Mouse (Mus musculus): Measurements from ENCODE around the gene Fnbp1. TPM values are rescaled to one million over a fixed set of nuclear protein-coding genes. Genes with fewer than 3 reads are reported as not detected.
"Not testable (repeated sequence)": the region's sequence is repeated elsewhere in the genome, so short reads cannot be mapped to it uniquely, and the experiment has no call there.

Fnbp1 gene
- 28.8 and 34.8 TPM in 2 replicates for polyA plus RNA-seq (2012; rRNA removed)

DNA sequence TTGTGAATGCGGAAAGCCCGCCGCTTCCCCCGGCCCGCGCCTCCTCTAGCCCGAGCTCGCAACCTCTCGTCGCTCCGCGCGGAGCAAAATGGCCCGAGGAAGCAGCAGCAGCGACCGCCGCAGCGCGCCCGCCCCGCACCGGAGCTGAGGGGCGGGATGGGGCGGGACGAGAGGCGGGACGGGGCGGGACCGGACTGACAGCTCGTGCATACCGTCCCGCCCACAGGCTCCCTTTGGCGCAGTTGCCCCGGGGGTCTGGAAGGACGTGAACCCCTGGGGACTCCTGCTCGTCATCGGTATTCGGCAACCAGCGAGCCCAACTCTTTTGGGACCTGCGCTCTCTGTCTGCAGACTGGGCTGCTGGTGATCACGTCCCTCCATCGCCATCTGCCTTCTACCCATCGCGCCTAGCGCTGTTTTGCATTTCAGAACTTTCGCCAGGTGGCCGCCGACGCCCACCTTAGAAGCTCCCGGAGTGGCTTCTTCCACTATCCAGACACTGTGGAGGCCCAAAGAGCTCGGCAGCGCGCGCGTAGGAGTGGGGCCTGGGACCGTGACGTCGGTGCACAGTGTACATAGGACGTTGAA is at the start of gene Fnbp1:
TSS of gene Fnbp1 (minus strand) at position 142 of the 588 bp plus-strand sequence.
- DNase-seq (ENCODE audit: low read depth), result no peak

DNA sequence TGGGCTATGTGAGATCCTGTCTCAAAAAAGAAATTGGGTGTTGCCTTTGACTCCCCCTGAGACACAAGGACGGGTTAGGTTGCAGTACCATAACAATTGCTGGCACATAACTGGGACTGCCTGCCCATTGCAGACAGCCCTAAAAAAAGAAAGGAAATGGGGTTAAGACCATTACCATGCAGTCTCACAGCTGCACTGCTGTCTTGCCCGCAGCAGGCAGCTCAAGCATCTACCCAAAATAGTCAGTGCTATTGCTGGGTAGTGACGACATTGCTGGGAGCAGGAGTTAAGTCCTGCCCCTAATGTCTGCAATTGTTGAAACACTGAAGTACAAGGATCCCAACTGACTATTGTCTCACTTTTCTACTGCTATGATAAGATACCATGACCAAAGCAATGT is 47.8 kb upstream of the Fnbp1 start:
- DNase-seq (ENCODE audit: low read depth), result no peak

DNA sequence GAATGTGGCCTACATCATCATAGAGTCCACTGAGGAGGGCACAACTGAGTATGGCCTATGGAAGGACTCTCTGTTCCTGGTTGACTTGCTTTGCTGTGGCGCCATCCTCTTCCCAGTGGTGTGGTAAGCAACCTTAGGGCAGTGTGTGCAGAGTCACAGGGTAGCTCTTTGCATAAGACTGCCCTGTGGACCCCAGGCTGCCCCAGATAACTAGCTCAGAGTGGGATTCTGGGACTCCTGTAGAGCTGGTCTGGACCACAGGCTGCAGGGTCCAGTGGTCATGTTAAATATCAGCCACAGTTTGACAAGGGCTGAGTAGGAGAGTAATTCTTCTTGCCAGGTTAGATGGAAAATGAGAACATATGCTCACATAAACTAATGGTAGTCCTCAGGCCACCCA is 46.9 kb upstream of the Fnbp1 start:
- DNase-seq (ENCODE audit: low read depth), result no peak

DNA sequence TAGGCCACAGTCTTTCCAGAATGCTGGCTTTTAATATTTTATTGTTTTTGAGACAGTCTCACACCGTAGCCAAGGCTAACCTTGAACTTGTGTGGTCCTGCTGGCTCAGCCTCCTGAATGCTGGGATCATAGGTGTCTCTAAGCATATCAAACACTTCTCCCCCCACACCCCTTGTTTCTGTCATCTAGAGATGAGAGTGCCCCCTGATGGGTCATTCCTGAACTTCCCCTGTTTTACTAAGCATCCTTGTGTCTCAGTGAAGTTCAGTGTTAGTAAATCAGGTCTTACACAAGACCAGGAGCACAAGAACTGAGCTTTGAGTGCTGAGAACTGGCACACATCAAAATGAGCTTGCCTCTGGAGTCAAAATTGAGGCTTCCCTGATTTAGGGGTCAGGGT is 42.0 kb upstream of the Fnbp1 start:
- no peak for DNase-seq (ENCODE audit: low read depth)

DNA sequence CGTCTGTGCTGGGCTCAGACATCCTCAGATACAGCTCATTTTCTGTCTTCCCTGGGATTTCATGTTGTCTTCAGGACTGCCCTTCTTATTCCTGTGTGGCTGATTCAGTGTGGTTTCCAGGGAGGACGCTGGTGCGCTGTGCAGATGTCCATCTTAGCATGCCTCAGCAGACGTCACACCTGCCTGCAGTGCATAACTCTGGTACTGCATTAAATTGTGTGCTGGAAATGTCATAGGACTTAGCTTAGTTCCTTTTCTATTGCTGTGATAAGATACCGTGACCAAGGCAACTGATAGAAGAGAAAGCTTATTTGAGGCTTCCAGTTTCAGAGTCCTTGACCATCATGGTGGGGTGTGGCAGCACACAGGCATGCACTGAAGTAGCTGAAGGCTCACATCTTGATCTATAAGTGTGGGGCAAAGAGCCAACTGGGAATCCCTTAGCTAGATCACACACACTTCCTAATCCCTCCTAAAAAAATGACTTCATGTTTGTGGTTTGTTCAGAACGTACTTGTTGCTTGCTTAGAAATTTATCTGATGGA is 41.0 kb upstream of the Fnbp1 start:
- DNase-seq (ENCODE audit: low read depth), result no peak

DNA sequence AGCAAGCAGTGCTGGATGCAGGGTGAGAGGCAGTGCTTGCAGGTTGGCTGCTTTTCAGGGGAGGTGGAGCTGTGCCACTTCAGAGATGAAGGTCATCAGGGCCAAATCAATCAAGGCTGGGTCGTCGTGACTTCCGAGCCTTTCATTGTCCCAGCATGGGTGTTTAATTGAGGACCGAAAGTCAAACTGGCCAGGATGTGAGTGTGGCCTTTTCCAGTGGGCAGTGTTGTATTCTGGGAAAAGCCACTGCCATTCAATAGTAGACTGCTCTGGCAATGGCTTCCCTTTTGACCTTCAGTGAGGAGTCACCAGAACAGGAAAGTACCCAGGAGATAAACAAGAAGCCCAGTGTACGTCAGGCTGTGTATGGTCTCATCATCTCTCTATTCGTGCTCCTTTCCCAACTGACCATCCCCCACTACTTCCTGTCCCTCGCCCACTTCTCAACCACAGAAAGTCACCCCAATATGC is 38.3 kb upstream of the Fnbp1 start:
- DNase-seq (ENCODE audit: low read depth), result no peak

DNA sequence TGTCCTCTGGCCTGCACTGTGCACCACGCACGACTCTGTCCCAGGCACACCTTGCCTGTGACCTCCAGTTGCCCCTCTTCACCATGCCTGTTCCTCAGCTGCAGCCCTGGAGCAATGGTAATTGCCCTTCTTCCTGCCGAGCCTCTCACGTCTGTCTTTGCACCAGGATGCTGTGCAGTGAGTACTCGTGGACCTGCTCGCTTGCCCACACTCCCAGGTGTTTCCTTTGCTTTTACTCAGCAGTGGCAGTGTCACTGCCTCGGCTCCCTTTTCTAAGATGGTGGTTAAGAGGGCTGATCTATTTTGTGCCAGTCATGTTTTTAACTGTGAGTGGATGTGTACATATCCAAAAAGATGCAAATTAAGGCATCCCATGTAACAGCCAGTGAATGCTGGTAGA is 37.7 kb upstream of the Fnbp1 start:
- DNase-seq (ENCODE audit: low read depth), result no peak

DNA sequence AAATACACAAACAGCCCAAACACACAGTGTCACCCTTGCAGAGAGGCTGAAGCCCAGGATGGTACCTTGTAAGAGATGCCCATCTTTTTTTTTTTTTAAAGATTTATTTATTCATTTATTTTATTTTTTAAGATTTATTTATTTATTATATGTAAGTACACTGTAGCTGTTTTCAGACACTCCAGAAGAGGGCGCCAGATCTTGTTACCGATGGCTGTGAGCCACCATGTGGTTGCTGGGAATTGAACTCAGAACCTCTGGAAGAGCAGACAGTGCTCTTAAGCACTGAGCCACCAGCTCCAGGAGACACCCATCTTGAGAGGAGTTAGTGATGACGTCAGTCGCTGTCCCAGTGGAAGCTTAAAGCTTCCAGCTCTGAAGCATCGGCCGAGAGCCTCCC is 36.8 kb upstream of the Fnbp1 start:
- DNase-seq (ENCODE audit: low read depth), result not testable (repeated sequence)

DNA sequence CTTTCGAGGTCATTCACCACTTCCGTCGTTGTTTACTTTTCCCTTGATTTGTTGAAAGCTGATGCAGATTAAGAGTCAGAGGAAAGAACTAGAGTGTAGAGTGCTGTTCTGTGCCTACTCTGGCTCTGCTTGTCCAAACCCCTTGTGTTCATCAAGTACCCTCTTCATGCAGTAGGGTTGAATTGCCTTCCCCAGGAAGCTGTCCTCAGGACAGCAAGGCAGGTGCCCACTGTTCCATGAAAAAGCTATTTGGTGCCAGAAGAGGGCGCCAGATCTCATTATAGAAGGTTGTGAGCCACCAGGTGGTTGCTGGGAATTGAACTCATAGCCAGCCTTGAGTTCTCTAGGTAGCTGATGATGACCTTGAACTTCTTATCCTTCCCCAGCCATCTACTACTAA is 31.5 kb upstream of the Fnbp1 start:
- DNase-seq (ENCODE audit: low read depth), result no peak

DNA sequence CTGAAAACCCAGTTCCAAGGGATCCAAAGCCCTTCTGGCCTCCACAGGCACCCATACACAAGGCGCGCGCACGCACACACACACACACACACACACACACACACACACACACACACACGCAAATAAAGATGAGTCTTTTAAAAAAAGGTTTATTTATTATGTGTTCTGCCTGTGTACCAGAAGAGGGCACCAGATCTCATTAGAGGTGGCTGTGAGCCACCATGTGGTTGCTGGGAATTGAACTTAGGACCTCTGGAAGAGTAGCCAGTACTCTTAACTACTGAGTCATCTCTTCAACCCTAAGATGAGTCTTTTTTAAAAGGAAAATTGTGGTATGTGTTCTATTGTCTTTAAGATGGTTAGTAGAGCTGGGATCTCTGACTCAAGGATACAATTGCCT is 30.7 kb upstream of the Fnbp1 start:
- DNase-seq (ENCODE audit: low read depth), result no peak

DNA sequence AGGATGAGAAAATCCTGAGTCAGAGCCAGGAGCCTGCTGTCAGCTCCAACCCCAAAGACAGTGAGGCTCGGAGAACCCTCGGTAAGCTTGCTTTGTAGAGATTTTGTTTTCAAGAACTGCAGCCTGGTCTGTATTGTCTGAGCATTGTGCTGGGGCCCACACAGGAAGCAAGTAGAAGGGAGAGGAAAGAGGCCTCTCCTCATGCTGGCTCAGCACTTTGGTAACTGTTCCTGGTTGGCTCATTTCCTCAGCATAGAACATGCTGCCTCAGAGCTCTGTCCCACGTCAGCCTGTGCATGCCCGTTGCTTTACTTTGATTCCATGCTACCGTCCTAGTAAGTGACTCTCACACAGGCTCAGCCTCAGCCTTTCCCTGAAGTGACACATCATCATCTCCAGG is 30.2 kb upstream of the Fnbp1 start:
- no peak for DNase-seq (ENCODE audit: low read depth)

DNA sequence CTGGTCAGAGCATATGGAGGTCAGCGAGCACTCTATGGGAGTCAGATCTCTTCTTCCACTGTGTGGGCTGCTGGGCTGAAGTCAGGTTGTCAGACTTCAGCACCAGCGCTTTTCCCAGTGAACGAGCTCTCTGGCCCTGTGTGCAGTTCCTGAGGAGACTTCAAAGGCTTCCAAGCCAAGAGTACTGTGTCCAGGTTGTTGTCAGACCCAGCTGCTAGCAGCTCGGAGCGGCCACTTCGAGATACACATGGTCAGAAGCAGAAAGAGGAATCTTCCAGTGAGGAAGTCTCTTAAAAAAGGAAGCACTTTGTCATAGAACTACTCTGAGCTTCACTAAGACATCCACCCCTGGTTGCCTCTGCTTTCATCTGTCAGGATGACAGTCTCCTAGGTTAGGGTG is 28.4 kb upstream of the Fnbp1 start:
- DNase-seq (ENCODE audit: low read depth), result no peak

DNA sequence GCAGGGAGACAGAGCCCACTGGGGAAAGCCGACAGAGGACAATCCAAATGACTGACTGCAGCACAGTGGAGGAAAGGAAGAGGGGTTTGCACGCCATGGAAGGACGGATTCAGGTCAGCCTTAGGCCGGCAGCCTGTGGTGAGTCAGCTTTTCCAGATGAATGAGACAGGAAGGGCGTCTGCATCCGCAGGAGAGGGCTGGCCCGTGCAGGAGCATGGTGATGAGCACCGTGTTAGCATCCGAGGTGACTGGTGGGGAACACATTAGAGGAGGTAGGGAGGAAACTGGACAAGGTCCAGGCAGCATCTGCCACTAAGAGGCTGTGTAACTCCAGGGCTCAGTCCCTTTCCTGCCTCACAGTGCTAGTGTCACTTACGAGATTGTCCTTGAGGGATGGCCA is 27.2 kb upstream of the Fnbp1 start:
- DNase-seq (ENCODE audit: low read depth), result no peak

DNA sequence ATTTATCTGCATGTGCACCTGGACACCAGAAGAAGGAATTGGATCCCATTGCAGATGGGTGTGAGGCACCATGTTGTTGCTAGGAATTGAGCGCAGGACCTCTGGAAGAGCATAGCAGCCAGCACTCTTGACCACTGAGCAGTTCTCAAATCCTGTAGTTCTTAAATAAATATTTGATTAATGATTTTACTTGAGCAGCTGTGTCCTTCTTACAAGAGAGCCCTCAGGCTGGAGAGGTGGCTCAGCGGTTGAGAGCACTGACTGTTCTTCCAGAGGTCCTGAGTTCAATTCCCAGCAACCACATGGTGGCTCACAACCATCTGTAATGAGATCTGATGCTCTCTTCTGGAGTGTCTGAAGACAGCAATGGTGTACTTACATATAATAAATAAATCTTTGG is 25.8 kb upstream of the Fnbp1 start:
- DNase-seq (ENCODE audit: low read depth), result not testable (repeated sequence)

DNA sequence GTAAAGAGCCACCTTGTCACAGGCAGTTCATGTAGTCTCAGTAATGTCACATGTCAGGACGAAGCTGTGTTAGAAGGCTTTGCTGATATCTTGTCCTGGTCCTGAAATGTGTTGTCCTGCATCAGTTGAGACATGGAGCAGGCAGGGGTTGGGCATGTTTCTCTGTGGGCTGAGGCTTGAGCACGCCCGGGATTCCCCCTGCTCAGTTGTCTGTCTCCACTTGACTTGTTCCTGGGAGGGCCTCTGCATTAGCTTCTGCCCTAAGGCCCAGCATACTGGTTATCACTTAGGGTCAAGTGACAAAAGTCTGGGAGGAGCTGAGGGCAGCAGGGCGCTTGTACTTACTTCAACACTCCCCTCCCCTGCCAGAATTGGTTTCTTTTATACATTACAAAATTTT is 23.7 kb upstream of the Fnbp1 start:
- DNase-seq (ENCODE audit: low read depth), result no peak

DNA sequence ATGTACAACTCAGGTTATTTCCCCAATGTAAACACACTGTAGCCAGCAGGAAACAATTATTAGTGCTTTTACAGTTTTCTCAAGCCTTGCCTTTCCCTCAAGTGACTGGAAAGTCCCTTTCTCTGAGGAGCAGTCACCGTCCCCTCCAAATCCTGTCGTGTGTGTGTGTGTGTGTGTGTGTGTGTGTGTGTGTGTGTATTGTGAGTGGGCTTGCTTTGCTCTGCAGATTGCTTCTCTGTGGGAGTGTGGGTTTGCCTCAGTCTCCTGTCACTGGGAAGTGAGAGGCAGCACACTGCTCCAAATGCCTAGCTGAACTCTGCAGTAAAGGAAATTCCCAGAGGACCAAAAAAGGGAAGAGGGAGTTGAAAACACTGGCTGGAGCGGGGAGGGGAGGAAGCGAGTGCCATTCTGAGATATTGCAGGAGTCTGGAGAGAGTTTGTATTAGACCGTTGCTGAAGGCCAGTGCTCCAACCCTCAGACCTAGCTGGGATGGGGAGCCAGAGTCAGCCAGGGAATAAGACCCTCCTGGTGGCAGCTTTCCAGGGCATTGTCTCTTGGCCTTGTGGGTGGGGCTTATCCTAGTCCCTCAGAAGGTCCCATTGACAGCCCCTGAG is 23.1 kb upstream of the Fnbp1 start:
- no peak for DNase-seq (ENCODE audit: low read depth)

DNA sequence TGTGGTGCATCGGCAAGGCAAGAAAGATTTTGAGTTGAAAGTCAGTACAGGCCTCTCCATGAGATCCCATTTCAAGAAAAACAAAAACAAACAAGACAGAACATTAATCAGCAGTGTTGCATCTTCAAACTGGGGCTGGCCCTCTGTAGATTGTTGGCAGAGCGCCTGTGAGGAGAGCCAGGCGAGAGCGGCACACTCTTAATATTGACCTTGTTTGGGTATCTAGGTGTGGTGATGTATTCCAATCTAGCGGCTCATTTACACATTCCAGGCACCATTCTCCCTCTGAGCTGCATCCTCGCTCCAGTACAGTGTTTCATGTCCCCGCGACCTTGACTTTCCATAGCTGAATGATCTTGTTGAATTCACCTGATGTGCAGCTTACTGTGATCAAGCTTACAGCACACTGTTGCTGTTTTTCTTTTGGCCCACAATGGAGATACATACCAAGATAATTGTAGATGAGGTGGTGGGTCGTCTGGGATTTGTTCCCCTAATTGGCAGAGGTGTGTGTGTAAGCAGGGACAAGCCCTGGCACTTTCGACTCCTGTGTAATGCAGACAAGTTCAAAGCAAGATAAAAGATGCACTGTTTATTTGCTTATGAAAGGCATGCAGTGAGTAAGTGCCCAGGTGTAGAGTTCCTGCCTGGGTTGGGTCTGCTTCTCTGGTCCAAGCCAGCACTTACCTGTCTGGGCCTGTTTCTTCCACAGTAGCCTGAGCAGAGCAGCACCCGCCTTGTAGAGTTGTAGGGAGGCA is 21.7 kb upstream of the Fnbp1 start:
- DNase-seq (ENCODE audit: low read depth), result no peak

DNA sequence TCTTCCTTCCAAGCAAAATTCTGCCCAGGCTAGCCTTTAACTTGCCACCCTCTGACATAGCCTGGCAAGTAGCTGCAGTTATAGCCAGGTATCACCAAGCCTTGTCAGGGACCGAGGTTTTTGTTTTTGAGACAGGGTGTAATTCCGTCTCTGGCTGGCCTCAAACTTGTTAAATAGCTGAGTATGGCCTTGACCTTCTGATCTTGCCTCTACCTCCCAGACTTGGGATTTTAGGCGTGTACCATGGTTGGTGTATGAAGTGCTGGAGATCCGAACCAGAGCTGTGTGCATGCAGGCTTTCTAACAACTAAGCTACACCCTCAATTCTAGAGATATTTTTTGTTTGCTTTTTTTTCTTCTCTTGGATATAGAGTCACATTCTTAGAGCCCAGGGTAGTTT is 19.8 kb upstream of the Fnbp1 start:
- DNase-seq (ENCODE audit: low read depth), result no peak

DNA sequence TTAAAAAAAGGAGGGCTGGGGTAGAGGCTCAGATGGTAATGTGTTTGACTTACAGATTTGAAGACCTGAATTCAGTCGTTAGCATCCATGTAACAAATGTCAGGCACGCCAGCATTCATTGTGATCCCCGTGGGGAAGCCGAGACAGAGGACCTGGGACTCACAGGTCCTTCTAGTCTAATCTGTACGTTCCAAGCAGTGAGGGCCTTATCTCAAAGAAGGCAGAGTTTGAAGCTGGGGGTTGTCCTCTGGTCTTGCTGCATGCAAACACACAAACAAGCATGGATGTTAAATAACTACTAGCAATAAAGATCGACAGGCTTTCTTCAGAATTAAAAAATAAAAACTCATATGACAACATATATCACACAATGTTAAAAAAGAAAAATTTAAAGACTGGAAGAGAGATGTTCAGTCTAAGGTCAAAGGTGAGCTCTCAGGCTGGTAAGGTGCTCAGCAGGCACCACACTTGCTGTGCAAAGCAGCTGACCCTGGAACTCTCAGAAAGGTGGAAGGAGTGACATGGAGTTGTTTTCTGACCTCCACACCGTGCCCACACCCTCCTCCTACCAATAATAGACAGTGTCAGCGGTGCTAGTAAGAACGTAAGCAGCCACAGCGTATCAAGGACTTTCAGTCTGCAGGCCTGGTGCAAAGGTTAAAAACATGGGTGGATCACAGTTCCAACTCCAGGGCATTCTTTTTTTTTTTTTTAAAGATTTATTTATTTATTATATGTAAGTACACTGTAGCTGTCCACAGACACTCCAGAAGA is 18.5 kb upstream of the Fnbp1 start:
- DNase-seq (ENCODE audit: low read depth), result no peak

DNA sequence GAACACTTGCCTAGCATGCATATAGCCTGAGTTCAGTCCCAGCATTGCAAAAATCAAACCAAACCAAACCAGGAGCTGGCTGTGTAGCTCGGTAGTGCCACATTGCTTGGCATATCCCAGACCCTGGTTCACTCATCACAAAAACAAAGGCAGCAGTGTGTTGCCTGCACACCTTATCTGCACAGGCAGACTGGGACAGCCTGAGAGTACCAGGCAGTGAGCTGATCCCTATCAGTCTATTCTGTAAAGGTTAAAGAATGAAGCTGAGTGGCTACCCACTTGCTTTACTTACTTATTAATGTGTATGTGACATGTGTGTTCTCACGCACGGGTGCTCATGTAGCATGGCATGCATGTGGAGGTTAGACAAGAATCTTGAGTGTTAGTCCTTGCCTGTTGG is 15.0 kb upstream of the Fnbp1 start:
- no peak for DNase-seq (ENCODE audit: low read depth)

DNA sequence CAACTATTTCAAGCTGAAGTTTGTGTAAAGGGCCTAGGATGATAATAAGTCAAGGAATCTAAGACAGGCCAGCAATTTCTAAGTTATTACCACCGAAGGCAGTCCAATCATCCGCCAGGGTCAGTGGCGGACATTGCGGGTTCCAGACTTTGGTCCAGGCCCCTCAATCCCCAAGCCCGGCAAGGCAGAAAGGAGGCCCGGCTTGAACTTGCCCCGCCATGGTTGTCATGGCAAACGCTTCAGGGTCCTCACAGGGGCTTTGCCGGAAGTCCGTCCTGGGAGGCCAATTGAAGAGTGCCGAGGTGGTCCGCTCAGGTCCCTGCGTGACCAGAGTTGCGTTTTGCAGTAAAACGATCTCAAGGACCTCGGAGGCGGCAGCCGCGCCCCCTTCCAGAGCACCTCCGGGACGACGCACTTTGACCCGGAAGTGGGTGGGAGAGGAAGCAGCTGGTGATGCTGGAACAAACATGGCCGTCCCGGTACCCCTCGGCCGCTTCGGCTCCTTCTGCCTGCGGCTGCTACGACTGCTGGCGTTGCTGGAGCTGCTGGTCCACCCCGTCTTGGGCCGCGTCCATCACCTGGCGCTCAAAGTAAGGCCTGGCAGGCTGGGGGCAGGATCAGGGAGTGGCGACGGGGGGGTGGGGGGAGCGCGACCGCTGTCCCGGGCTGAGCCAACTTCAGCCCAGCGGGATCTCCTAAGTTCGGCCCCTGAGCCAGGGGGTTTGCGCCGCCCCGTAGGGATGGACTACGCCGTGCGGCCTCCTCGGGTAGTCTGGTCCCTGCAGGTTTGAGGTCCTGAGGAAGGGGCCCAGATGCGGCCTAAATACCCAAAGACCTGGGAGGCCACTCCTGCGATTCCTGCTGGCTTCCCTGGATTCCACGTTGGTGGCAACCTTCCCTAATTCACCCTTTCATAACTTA is 10.3 kb upstream of the Fnbp1 start, which contains the start of gene Gpr107:
TSS of gene Gpr107 (plus strand) at position 425 of the 921 bp plus-strand sequence.
- no peak for DNase-seq (ENCODE audit: low read depth)

All from gonadal fat pad, adult 2 months (tissue).